Mouse (Mus musculus): ENCODE results near the gene Matn4.

Gene Matn4

GRCm38 (mm10) chr2:164405060-164405459 is at the start of gene Matn4:
Matn4 (minus strand) TSS chr2:164405160.
- DNase-seq (ENCODE audit: low spot score in 2 of 2), result no peak

GRCm38 (mm10) chr2:164453887-164454500 is 49.0 kb upstream of the Matn4 start:
- no peak for DNase-seq (ENCODE audit: low spot score in 2 of 2)

- DNase-seq (ENCODE audit: low spot score in 2 of 2), result no peak
Measured at GRCm38 (mm10) chr2:164453047-164453757, 48.2 kb upstream of the Matn4 start.

- DNase-seq (ENCODE audit: low spot score in 2 of 2), result no peak
Measured at GRCm38 (mm10) chr2:164452000-164452676, 47.2 kb upstream of the Matn4 start.

GRCm38 (mm10) chr2:164449341-164450042 is 44.5 kb upstream of the Matn4 start:
- DNase-seq (ENCODE audit: low spot score in 2 of 2), result no peak

- DNase-seq (ENCODE audit: low spot score in 2 of 2), result no peak
Measured at GRCm38 (mm10) chr2:164448921-164449320, 44.0 kb upstream of the Matn4 start.

- no peak for DNase-seq (ENCODE audit: low spot score in 2 of 2)
Measured at GRCm38 (mm10) chr2:164448140-164448539, 43.2 kb upstream of the Matn4 start.

- no peak for DNase-seq (ENCODE audit: low spot score in 2 of 2)
Measured at GRCm38 (mm10) chr2:164446086-164446469, 41.1 kb upstream of the Matn4 start.

- no peak for DNase-seq (ENCODE audit: low spot score in 2 of 2)
Measured at GRCm38 (mm10) chr2:164445399-164446085, 40.6 kb upstream of the Matn4 start.

GRCm38 (mm10) chr2:164444701-164445100 is 39.7 kb upstream of the Matn4 start:
- DNase-seq (ENCODE audit: low spot score in 2 of 2), result no peak

GRCm38 (mm10) chr2:164443460-164444000 is 38.6 kb upstream of the Matn4 start, which contains the start of gene Sdc4:
Sdc4 (minus strand) TSS chr2:164443887.
- DNase-seq (ENCODE audit: low spot score in 2 of 2), result no peak

GRCm38 (mm10) chr2:164443051-164443437 is 38.1 kb upstream of the Matn4 start:
- peak; percentile 36 to 46 for DNase-seq (ENCODE audit: low spot score in 2 of 2)

GRCm38 (mm10) chr2:164442315-164443050 is 37.5 kb upstream of the Matn4 start:
- DNase-seq (ENCODE audit: low spot score in 2 of 2), result no peak

GRCm38 (mm10) chr2:164441731-164442130 is 36.8 kb upstream of the Matn4 start:
- no peak for DNase-seq (ENCODE audit: low spot score in 2 of 2)

GRCm38 (mm10) chr2:164441155-164441554 is 36.2 kb upstream of the Matn4 start:
- DNase-seq (ENCODE audit: low spot score in 2 of 2), result no peak

- DNase-seq (ENCODE audit: low spot score in 2 of 2), result no peak
Measured at GRCm38 (mm10) chr2:164440314-164440713, 35.4 kb upstream of the Matn4 start.

GRCm38 (mm10) chr2:164439001-164439421 is 34.1 kb upstream of the Matn4 start:
- peak; percentile 41 to 45 for DNase-seq (ENCODE audit: low spot score in 2 of 2)

GRCm38 (mm10) chr2:164438257-164438656 is 33.3 kb upstream of the Matn4 start:
- DNase-seq (ENCODE audit: low spot score in 2 of 2), result no peak

GRCm38 (mm10) chr2:164437710-164438109 is 32.8 kb upstream of the Matn4 start:
- DNase-seq (ENCODE audit: low spot score in 2 of 2), result no peak

- no peak for DNase-seq (ENCODE audit: low spot score in 2 of 2)
Measured at GRCm38 (mm10) chr2:164436961-164437360, 32.0 kb upstream of the Matn4 start.
